Mouse (Mus musculus) hindbrain, embryonic 13.5 days (tissue): ENCODE results near the gene Lmna. TPM values are rescaled to one million over a fixed set of nuclear protein-coding genes. Genes with fewer than 3 reads are reported as not detected.

Experiments used
- ATAC-seq: fragments of 200-750 bp; cut with Nextera tagmentation; 2 replicates; pipeline ENCODE4 v1.8.0; 2017; ENCODE audit warnings: moderate TSS enrichment; ENCODE audit not compliant: low FRiP score
- H3K27ac ChIP-seq: fragments of 300-500 bp; sonication (generic); 2 replicates; pipeline ENCODE4 v1.5.1; 2015; ENCODE audit warnings: inconsistent platforms, mild to moderate bottlenecking, moderate library complexity
- H3K27me3 ChIP-seq: fragments of 300-500 bp; sonication (generic); 2 replicates; pipeline ENCODE4 v1.6.1; 2015; ENCODE audit warnings: mild to moderate bottlenecking, inconsistent platforms
- H3K36me3 ChIP-seq: fragments of 300-500 bp; sonication (generic); 2 replicates; pipeline ENCODE4 v1.6.1; 2015; ENCODE audit warnings: mild to moderate bottlenecking, inconsistent platforms
- H3K4me1 ChIP-seq: fragments of 300-500 bp; sonication (generic); replicated peaks from 2 replicates; pipeline ENCODE4 v1.6.1; 2015; ENCODE audit warnings: inconsistent platforms
- H3K4me2 ChIP-seq: fragments of 300-500 bp; sonication (generic); 2 replicates; pipeline ENCODE4 v1.6.1; 2015; ENCODE audit warnings: inconsistent platforms, mild to moderate bottlenecking, moderate library complexity
- H3K4me3 ChIP-seq: fragments of 300-500 bp; sonication (generic); 2 replicates; pipeline ENCODE4 v1.5.1; 2015; ENCODE audit warnings: mild to moderate bottlenecking, inconsistent platforms
- H3K9ac ChIP-seq: fragments of 300-500 bp; sonication (generic); 2 replicates; pipeline ENCODE4 v1.6.1; 2015; ENCODE audit warnings: mild to moderate bottlenecking, inconsistent platforms
- H3K9me3 ChIP-seq: fragments of 300-500 bp; sonication (generic); 2 replicates; pipeline ENCODE4 v1.6.1; 2016; ENCODE audit warnings: inconsistent platforms
- WGBS: fragments of 180-500 bp; shearing (Covaris S2); methylation state at CpG from one replicate; pipeline ENCODE4 v1.1.7; 2015; 5-methylcytosine and 5-hydroxymethylcytosine counted together
- polyA plus RNA-seq: library from polyadenylated mRNA; unstranded; fragments of >200 nt; fragmentation: Nextera tagmentation; extraction: Ambion mirVana; gene quantifications from 2 replicates; pipeline ENCODE4 v1.2.1, GENCODE M21; 2015

Lmna gene
- polyA plus RNA-seq, 1 experiment from 2014 or later, result 31.9 TPM

DNA sequence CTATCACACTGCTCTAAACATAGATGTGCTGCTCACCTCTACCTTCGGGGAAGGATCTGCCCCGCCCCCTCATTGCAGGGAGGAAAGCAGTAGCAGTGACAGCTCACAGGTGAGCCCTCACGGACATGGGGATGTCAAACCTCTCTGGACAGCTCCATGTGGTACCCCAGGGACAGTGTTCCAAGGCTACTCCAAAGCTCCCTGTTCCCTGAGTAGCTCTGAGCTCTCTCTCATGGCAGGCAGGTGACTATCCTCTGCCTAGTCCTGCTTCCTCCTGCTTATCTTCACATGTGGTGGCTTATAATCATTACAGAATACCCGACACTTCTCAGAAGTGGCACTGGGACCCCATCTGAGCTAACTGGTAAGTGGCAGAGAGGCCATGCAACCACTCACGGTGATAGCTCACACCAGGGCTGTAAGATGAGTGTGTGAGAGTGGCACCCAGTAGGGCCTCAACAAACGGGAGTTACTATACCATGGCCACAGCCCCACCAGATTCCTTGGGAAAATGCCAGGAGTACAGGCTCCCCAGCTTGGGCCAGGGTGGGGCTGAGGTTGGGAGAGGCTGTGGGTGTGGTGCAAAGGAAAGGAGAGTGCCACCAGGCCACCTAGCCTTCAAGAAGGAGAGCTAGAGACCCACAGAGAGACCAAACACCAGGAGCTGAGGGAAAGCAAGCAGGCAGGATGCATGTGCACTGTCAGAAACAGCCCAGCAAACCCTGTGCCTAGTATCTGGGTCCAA is 37.1 kb upstream of the Lmna start:
- no peaks in the 10 kb centered on the region for H3K27me3 ChIP-seq
- no peak overlapping the region for H3K27ac ChIP-seq
- H3K4me3 ChIP-seq, result no peak overlapping the region
- peaks cover 19% of the 10 kb centered on the region for H3K4me1 ChIP-seq
- no peak for ATAC-seq
- WGBS, result 84% methylated on average over 6 of the region's 6 CpGs
- no peaks in the 10 kb centered on the region for H3K36me3 ChIP-seq
- H3K9me3 ChIP-seq, result no peaks in the 10 kb centered on the region
- no peak overlapping the region for H3K9ac ChIP-seq
- H3K4me2 ChIP-seq, result no peak overlapping the region

DNA sequence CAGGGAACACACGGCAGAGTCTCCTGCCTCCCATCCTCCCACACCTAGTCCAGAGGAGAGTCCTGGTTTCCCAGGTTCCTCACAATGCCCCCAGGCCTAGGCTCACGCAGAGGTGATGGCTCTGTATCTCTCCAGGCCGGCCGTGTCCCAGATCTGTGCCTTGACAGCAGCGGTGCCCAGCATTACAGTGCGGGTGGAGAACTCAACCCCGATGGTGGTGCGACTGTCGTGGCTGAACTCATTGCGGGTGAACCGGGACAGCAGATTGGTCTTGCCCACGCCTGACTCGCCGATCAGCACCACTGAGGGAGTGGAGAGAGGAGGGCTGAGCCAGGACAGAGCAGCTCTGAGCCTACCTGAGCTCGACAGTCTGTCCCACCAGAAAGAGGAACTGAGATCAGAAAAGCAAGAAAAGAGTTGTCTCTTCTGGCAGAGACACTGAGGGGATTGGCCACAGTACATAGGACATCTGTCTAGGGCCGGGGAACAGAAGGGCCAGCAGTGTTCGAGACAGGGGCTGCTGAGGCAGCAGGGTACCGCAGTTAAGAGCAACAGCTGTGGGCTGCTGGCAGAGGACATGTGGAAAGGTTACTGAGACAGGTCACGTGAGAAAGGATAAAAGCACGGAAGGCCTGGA is 35.3 kb upstream of the Lmna start:
- Histone ChIP-seq H3K36me3 (peaks cover 10% of the 10 kb centered on the region), H3K4me3 (no peak overlapping the region), H3K4me1 (peaks cover 26% of the 10 kb centered on the region), H3K27me3 (no peaks in the 10 kb centered on the region), H3K27ac (no peak overlapping the region), H3K4me2 (no peak overlapping the region), H3K9ac (peak overlapping the region; percentile 39; the same call in 1 of the 2 replicates), H3K9me3 (no peaks in the 10 kb centered on the region)
- no peak for ATAC-seq
- 70% methylated on average over 20 of the region's 20 CpGs for WGBS

DNA sequence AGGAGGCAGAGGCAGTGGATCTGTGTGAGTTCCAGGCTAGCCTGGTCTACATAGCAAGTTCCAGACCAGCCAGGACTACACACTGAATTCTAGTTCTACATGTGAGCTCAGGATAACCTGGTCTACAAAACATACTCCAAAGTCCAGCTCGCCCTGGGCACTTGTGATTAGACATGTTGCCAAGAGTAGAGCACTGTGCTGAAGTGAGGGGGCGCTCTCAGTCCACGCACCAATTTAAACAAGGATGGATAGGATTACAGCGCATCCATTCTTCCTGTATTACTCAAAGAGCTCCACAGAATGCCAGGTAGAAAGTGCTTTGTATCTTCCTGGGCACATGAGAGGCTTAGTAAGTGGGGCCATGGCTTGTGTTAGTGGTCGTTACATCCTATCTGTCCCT is 34.8 kb upstream of the Lmna start:
- peaks cover 14% of the 10 kb centered on the region for H3K36me3 ChIP-seq
- no peak overlapping the region for H3K4me3 ChIP-seq
- H3K4me1 ChIP-seq, result peaks cover 30% of the 10 kb centered on the region
- no peak overlapping the region for H3K4me2 ChIP-seq
- H3K9me3 ChIP-seq, result no peaks in the 10 kb centered on the region
- no peaks in the 10 kb centered on the region for H3K27me3 ChIP-seq
- WGBS, result 50% methylated on average over 5 of the region's 5 CpGs
- peak overlapping the region; percentile 39; the same call in 1 of the 2 replicates for H3K9ac ChIP-seq
- no peak for ATAC-seq
- no peak overlapping the region for H3K27ac ChIP-seq

DNA sequence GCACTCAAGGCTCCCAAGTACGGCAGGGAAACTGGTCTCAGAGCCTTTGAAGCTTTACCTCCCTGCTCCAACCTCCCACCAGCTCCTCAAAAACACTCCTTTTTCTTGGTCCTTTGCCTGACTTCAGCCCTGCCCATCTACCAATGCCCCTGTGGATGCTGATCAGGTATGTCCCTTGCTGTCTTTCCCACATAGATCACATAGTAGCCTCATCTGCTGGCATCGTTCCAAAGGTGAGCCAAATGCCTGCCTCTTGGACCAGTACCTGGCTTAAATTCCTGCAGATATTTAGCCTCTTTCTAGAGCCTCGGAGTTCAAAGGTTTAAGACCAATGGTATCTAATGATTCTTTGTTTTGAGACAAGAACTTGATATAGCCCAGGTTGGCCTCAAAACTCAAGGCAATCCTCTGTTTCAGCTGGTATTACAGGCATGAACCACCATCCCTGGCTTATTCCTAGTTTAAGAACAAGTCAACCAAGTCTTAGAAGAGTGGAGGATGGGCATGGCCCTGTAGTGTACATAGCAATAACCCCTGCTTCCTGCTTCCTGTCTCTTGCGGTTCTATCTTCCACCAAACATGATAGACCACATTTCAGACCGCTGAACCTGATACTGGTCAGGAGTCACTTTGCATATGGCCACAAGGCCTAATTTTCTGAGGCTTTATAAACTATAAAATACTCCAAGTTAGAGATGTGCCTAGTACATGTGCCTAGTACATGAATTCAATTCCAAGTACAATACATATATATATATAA is 34.1 kb upstream of the Lmna start:
- 71% methylated on average over 5 of the region's 5 CpGs for WGBS
- peaks cover 17% of the 10 kb centered on the region for H3K36me3 ChIP-seq

DNA sequence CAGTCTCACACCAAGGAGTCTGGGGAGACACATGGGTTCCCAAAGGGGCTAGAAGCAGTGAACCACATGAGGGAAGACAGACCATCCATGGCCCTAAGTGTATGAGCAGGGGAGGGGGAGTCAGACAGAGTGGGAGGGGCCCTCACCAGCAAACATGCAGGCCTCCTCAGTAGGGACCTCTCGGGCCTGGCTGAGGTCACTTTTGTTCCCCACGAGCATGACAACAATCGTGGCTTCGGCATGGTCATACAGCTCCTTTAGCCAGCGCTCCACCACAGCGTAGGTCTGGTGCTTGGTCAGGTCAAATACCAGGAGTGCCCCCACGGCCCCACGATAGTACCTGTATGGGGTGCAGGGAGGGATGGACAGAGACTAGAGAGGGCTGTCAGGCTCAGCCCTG is 33.4 kb upstream of the Lmna start:
- 79% methylated on average over 8 of the region's 8 CpGs for WGBS
- Histone ChIP-seq H3K4me3 (no peak overlapping the region), H3K36me3 (peaks cover 23% of the 10 kb centered on the region), H3K9me3 (no peaks in the 10 kb centered on the region), H3K27ac (peak overlapping the region; percentile 40), H3K4me1 (peaks cover 40% of the 10 kb centered on the region), H3K27me3 (no peaks in the 10 kb centered on the region), H3K4me2 (no peak overlapping the region), H3K9ac (no peak overlapping the region; the same call in 1 of the 2 replicates)
- ATAC-seq, result no peak

More for the DNA sequence above, 34.1 kb upstream of the Lmna start:
- peak overlapping the region; percentile 40; the same call in 1 of the 2 replicates for H3K27ac ChIP-seq
- no peak overlapping the region for H3K4me2 ChIP-seq
- no peak overlapping the region for H3K9ac ChIP-seq
- H3K27me3 ChIP-seq, result no peaks in the 10 kb centered on the region
- H3K4me3 ChIP-seq, result no peak overlapping the region
- no peaks in the 10 kb centered on the region for H3K9me3 ChIP-seq
- ATAC-seq, result no peak
- H3K4me1 ChIP-seq, result peaks cover 34% of the 10 kb centered on the region

DNA sequence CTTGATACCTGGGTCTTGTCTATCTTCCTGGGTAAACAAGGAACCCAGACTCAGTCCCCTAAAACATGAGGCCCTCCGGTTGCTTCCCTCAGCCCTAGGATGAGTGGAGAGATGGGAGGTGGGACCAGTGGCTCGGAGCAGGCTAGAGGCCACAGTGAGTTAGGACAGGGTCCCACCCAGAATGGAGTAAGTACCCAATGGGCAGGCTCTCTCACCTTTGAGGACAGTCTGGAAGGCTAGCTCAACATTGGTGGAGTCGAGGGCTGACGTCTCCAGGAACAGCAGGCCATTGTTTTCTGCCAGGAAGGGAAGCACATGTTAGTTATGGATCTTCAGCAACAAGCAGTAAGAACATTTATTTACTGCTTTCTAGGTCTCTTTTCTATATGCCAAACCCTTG is 32.7 kb upstream of the Lmna start:
- Histone ChIP-seq H3K9me3 (no peaks in the 10 kb centered on the region), H3K4me2 (no peak overlapping the region), H3K9ac (no peak overlapping the region), H3K36me3 (peaks cover 30% of the 10 kb centered on the region), H3K4me1 (peaks cover 47% of the 10 kb centered on the region), H3K27me3 (no peaks in the 10 kb centered on the region), H3K4me3 (no peak overlapping the region), H3K27ac (peak overlapping the region; percentile 55; the same call in 1 of the 2 replicates)
- WGBS, result 68% methylated on average over 4 of the region's 4 CpGs
- ATAC-seq, result no peak

DNA sequence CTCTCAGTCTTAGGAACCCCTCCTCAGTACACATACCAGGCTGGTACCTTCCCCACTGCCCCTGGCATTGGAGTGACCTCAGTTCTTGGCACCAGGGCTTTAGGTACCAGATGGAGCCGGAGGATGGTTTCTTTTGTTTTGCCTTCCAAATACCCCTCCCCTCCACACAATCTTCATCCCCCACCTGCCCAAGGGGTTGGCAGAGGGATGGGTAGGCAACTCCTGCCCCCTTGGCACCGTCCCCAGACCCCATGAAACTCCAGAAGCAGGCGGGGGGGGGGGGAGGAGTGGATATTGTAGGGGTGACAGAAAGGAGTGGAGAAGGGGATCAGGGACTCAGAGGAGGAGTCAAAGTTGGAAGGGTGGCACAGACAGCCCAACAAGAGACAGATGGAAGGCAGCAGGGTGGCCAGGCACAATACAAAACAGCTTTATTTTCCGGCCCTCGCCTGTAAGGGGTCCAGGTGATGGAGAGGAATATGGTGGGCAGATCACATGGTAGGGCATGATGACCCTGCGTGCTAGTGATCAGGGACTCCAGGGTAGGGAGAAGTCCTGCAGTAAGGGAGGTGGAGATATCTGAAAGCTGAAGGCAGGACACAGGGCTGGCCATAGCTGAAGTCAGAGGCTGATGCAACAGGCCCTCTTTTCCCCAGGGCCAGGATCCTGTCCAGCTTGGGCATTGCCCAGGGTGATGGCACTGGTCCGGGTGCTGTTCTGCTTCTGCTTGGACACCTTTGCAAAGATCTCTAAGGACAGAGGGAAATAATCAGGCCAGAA is 32.1 kb upstream of the Lmna start:
- H3K9me3 ChIP-seq, result no peaks in the 10 kb centered on the region
- 56% methylated on average over 6 of the region's 7 CpGs for WGBS
- H3K36me3 ChIP-seq, result peaks cover 37% of the 10 kb centered on the region
- no peak overlapping the region for H3K4me2 ChIP-seq
- H3K27me3 ChIP-seq, result no peaks in the 10 kb centered on the region
- no peak overlapping the region for H3K9ac ChIP-seq
- peak; percentile 46 for ATAC-seq
- no peak overlapping the region for H3K4me3 ChIP-seq
- peaks cover 54% of the 10 kb centered on the region for H3K4me1 ChIP-seq
- H3K27ac ChIP-seq, result peak overlapping the region; percentile 66

DNA sequence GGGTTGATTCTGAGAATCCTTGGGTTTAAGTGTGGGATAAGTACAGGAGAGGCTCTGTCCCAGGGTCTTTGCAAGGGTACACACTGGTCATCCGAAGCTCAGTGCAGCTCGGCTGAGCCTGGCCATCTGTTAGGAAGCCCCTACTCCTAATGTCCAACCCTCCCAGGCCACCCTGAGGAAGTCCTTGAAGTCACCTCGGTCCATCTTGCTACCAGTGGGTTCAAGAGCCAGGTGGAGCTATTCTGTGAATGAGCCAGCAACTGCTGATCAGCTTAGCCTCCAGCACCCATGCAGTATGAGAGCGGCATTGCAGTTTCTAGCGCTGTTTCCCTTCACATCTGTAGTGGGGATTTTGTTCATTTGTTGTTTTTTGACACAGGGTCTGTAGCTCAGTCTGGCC is 30.3 kb upstream of the Lmna start:
- H3K4me3 ChIP-seq, result no peak overlapping the region
- H3K9me3 ChIP-seq, result no peaks in the 10 kb centered on the region
- peaks cover 71% of the 10 kb centered on the region for H3K4me1 ChIP-seq
- no peaks in the 10 kb centered on the region for H3K27me3 ChIP-seq
- H3K9ac ChIP-seq, result peak overlapping the region; percentile 43; the same call in 1 of the 2 replicates
- H3K36me3 ChIP-seq, result peaks cover 53% of the 10 kb centered on the region
- no peak for ATAC-seq
- WGBS, result 62% methylated on average over 5 of the region's 5 CpGs
- H3K27ac ChIP-seq, result peak overlapping the region; percentile 58; the same call in 1 of the 2 replicates
- no peak overlapping the region for H3K4me2 ChIP-seq

DNA sequence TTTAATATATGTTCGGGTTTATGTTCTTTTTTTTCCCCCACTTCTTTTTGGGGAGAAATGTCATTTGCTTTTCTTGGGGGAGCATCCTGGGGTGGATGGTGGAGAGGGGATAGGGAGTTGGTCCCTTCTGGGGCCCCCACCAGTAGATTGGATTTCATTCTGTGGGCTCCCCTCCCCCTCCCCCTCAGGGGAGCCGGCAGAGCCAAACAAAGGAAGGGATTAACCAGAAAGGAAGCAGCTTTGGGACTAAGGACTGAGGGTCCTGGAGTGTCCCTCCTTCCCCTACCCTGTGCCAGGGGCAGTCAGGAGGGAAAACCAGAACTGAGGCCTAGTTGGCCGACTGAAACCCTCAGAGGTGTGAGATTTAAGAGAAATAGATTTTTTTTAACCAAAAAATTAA is 29.6 kb upstream of the Lmna start:
- H3K27me3 ChIP-seq, result no peaks in the 10 kb centered on the region
- H3K4me3 ChIP-seq, result no peak overlapping the region
- peak overlapping the region; percentile 69 for H3K27ac ChIP-seq
- H3K9me3 ChIP-seq, result no peaks in the 10 kb centered on the region
- peaks cover 78% of the 10 kb centered on the region for H3K4me1 ChIP-seq
- WGBS, result 8% methylated on average over 3 of the region's 3 CpGs
- H3K9ac ChIP-seq, result peak overlapping the region; percentile 49
- no peak for ATAC-seq
- peaks cover 57% of the 10 kb centered on the region for H3K36me3 ChIP-seq
- no peak overlapping the region for H3K4me2 ChIP-seq

DNA sequence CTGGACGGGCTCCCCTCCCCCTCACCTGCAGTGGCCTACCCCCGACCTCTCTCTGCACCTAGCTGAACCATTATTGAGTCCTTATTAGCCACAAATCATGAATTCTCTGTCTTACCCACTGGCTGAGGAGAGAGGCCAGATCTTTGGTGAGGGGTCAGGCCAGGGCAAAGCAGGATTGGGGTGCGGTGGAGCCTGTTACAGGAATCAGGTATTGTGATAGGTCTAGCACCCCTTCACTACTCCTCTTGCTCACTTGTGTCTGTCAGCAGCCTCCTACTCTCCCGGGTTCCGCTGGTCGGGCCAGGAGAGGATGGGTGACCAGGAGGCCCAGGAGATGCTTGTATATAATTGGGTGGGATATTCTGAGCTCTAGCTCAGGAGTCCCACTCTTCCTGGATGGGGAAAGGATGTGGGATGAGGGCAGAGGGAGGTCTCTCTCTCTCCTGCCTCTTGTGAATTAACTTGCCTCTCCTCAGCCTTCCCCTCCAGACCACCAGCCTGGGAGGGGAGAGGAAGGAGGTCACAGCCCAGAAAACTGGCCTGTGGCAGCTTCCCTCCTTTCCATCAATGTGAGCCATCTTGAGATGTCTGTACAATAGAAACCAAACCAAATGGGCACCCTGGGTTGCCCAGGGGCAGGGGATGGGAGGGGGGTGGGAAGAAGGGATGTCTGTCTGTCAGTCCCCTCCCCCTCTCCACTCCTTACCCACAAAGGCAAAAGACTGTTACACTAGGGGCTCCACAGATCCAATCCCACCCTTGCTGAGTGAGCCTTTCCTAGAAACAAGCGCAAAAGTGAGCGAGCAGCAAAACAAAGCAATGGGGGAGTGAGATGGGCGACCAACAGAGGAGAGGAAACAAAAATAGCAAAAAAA is 28.8 kb upstream of the Lmna start:
- 25% methylated on average over 9 of the region's 9 CpGs for WGBS
- peak overlapping the region; percentile 8; the same call in 1 of the 2 replicates for H3K4me3 ChIP-seq
- ATAC-seq, result no peak
- peak overlapping the region; percentile 98 for H3K4me2 ChIP-seq
- H3K9me3 ChIP-seq, result no peaks in the 10 kb centered on the region
- H3K27me3 ChIP-seq, result no peaks in the 10 kb centered on the region
- H3K27ac ChIP-seq, result peak overlapping the region; percentile 70
- peak overlapping the region; percentile 61 for H3K9ac ChIP-seq
- H3K4me1 ChIP-seq, result peaks cover 84% of the 10 kb centered on the region
- H3K36me3 ChIP-seq, result peaks cover 57% of the 10 kb centered on the region

DNA sequence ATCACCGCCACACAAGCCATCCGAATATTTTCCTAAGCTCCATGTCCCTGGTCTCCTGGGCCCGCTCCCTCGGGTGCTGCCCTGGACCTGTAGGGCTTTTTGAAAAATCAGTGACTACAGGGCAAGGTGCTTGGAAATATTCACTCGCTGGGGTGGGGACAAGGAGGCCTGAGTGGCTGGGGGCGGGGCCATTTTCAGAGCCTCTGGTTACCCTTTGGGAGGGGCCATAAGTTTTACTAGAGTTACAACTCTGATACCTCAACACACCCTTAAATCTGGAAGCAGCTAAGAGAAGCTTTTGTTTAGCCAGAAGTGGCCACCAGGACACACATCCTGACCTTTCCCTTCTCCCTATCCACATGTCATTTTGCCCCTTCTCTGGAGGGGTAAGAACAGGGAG is 27.4 kb upstream of the Lmna start:
- H3K9me3 ChIP-seq, result no peaks in the 10 kb centered on the region
- peak overlapping the region; percentile 100 for H3K9ac ChIP-seq
- H3K4me2 ChIP-seq, result peak overlapping the region; percentile 98
- H3K27me3 ChIP-seq, result no peaks in the 10 kb centered on the region
- WGBS, result 71% methylated on average over 6 of the region's 6 CpGs
- peaks cover 80% of the 10 kb centered on the region for H3K4me1 ChIP-seq
- peaks cover 57% of the 10 kb centered on the region for H3K36me3 ChIP-seq
- H3K4me3 ChIP-seq, result peak overlapping the region; percentile 95
- peak overlapping the region; percentile 79; the same call in 1 of the 2 replicates for H3K27ac ChIP-seq
- no peak for ATAC-seq
